Mouse (Mus musculus): ENCODE measurements at regions not wholly inside any gene's neighbourhood (a gene's known extent, or its start where the extent isn't known, plus 50 kb on each side); places are given as distances from the start of the nearest gene placed in this dataset.

DNA sequence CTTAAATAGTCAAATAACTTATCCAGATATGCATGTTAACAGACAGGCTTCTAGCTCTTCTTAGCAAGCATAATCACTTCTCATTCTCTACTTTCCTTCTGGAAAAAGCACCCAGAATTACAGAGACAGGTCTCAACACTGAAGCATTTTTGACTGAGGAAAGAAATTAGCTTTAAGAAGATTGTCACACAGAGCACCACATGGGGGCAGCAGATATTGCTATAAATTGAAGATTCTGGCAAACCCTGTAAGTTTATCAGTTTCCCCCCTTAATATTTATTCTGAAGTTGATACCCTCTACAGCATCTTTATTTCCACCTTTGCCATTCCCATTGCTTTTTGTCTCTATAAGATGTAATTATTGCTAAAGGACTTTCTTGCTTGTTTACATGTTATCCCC is 83.4 kb upstream of the Lrrc4c start:
- H3K27me3 ChIP-seq (replicated peaks; ENCODE audit: control insufficient read depth, insufficient read depth, low read length), result no peaks in the 10 kb centered on the region
- no peaks in the 10 kb centered on the region for H3K36me3 ChIP-seq (ENCODE audit: control insufficient read depth, insufficient read depth, low read length)
- TF ChIP-seq CTCF (conservative IDR thresholded peaks at IDR 0.05; ENCODE audit: insufficient read depth, insufficient read length, low read depth, low read length), result no peak
- no peak overlapping the region for H3K27ac ChIP-seq (ENCODE audit: insufficient read depth, low read depth, low read length)
- peak; percentile 11 for DNase-seq
- H3K4me1 ChIP-seq (ENCODE audit: control insufficient read depth, insufficient read depth, low read length), result no peaks in the 10 kb centered on the region
- no peak overlapping the region for H3K4me3 ChIP-seq (ENCODE audit: insufficient read depth, low read depth, low read length)

DNA sequence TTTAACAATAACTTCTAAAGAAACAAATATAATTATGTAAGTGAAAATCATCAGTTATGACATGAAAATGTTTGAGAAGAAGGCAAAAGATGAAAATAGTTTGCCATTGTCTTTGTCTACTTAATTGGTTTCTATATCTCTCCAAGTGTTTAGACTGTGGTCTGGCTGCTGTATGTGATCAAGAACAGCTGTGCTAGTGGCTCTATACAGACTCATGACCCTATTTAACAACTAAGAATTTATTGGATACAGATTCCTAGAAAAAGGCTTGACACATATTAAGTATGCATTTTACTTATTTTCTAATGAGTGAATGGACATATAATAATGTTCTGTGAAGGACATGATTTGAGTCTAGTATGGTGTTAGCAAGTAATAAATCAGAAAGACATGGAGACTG is 78.7 kb upstream of the Lrrc4c start:
- Histone ChIP-seq H3K4me1 (ENCODE audit: control insufficient read depth, insufficient read depth, low read length) (no peaks in the 10 kb centered on the region), H3K27me3 (replicated peaks; ENCODE audit: control insufficient read depth, insufficient read depth, low read length) (no peaks in the 10 kb centered on the region), H3K4me3 (ENCODE audit: insufficient read depth, low read depth, low read length) (no peak overlapping the region), H3K27ac (ENCODE audit: insufficient read depth, low read depth, low read length) (no peak overlapping the region), H3K36me3 (ENCODE audit: control insufficient read depth, insufficient read depth, low read length) (no peaks in the 10 kb centered on the region)
- no peak for DNase-seq
- no peak for TF ChIP-seq POLR2A (IDR thresholded peaks at IDR 0.05; ENCODE audit: low read depth, low read length)
- TF ChIP-seq CTCF (conservative IDR thresholded peaks at IDR 0.05; ENCODE audit: insufficient read depth, insufficient read length, low read depth, low read length), result no peak

DNA sequence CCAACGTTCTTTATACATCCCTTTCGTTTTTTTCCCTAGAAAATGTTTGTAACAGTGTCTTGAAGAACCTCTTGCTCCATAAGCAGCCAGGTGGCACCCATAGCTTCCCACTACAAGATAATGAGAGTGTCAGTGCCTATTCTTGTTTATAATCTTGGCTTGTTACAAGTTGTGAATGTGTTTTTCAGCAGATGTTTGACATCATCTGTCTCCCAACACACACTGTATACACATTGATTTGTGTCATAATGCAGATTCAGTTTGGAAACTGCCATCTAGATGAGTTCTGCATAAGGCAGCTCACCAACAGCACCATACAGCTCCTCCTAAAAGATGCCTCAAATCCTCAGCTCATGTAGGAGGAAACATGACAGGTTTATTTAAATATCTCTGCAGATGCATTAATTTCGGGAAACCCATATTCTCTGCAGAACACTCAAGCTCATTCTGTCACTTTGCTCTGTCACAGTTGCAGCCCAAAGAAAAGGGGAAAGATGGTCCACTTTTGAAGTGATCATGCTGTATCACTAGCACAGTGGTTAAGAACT is 77.4 kb upstream of the Lrrc4c start:
- Histone ChIP-seq H3K4me3 (ENCODE audit: insufficient read depth, low read depth, low read length) (no peak overlapping the region), H3K27me3 (replicated peaks; ENCODE audit: control insufficient read depth, insufficient read depth, low read length) (no peaks in the 10 kb centered on the region), H3K27ac (ENCODE audit: insufficient read depth, low read depth, low read length) (no peak overlapping the region), H3K36me3 (ENCODE audit: control insufficient read depth, insufficient read depth, low read length) (no peaks in the 10 kb centered on the region), H3K4me1 (ENCODE audit: control insufficient read depth, insufficient read depth, low read length) (no peaks in the 10 kb centered on the region)
- DNase-seq, result no peak
- TF ChIP-seq POLR2A (IDR thresholded peaks at IDR 0.05; ENCODE audit: low read depth, low read length) (no peak), CTCF (conservative IDR thresholded peaks at IDR 0.05; ENCODE audit: insufficient read depth, insufficient read length, low read depth, low read length) (no peak)
- 65% methylated on average over 3 of the region's 3 CpGs for WGBS

- no peaks in the 10 kb centered on the region for H3K27me3 ChIP-seq (replicated peaks; ENCODE audit: control insufficient read depth, insufficient read depth, low read length)
- 83% methylated on average over 1 of the region's 1 CpGs for WGBS
- DNase-seq, result no peak
- no peaks in the 10 kb centered on the region for H3K36me3 ChIP-seq (ENCODE audit: control insufficient read depth, insufficient read depth, low read length)
- no peak overlapping the region for H3K4me3 ChIP-seq (ENCODE audit: insufficient read depth, low read depth, low read length)
- H3K4me1 ChIP-seq (ENCODE audit: control insufficient read depth, insufficient read depth, low read length), result no peaks in the 10 kb centered on the region
- no peak overlapping the region for H3K27ac ChIP-seq (ENCODE audit: insufficient read depth, low read depth, low read length)
- TF ChIP-seq CTCF (conservative IDR thresholded peaks at IDR 0.05; ENCODE audit: insufficient read depth, insufficient read length, low read depth, low read length), result no peak
- no peak for TF ChIP-seq POLR2A (IDR thresholded peaks at IDR 0.05; ENCODE audit: low read depth, low read length)
Measured at GRCm38 (mm10) chr2:96253661-96254060, 64.3 kb upstream of the Lrrc4c start.

- 18% methylated on average over 1 of the region's 1 CpGs for WGBS
Measured at GRCm38 (mm10) chr2:96256491-96256890, 61.5 kb upstream of the Lrrc4c start.

More at GRCm38 (mm10) chr2:96256491-96256890, 61.5 kb upstream of the Lrrc4c start:
- Histone ChIP-seq H3K27ac (ENCODE audit: insufficient read depth, low read depth, low read length) (no peak overlapping the region), H3K4me1 (ENCODE audit: control insufficient read depth, insufficient read depth, low read length) (no peaks in the 10 kb centered on the region), H3K27me3 (replicated peaks; ENCODE audit: control insufficient read depth, insufficient read depth, low read length) (no peaks in the 10 kb centered on the region), H3K4me3 (ENCODE audit: insufficient read depth, low read depth, low read length) (no peak overlapping the region), H3K36me3 (ENCODE audit: control insufficient read depth, insufficient read depth, low read length) (no peaks in the 10 kb centered on the region)
- peak; percentile 83 for DNase-seq
- TF ChIP-seq POLR2A (IDR thresholded peaks at IDR 0.05; ENCODE audit: low read depth, low read length), result no peak
- TF ChIP-seq CTCF (conservative IDR thresholded peaks at IDR 0.05; ENCODE audit: insufficient read depth, insufficient read length, low read depth, low read length), result no peak
